Mouse (Mus musculus): ENCODE data around the gene Scarb1. TPM values are rescaled to one million over a fixed set of nuclear protein-coding genes. Genes with fewer than 3 reads are reported as not detected.

Scarb1 gene
- polyA plus RNA-seq, 1 experiment from 2014 or later, result 105 TPM

- peaks cover 9% of the 10 kb centered on the region; the same call in 1 of the 2 replicates for H3K4me1 ChIP-seq (ENCODE audit: insufficient read depth)
- H3K27me3 ChIP-seq (ENCODE audit: insufficient read depth, low read length), result no peaks in the 10 kb centered on the region
- no peak for TF ChIP-seq CTCF (IDR thresholded peaks at IDR 0.05; ENCODE audit: low read depth)
- TF ChIP-seq EP300 (IDR thresholded peaks at IDR 0.05; ENCODE audit: low read depth), result no peak
- H3K4me3 ChIP-seq (ENCODE audit: low read depth, low read length), result peak overlapping the region; percentile 2; the same call in 1 of the 2 replicates
- ATAC-seq, result no peak; the same call in 1 of the 2 replicates
- peak overlapping the region; percentile 69 for H3K27ac ChIP-seq (ENCODE audit: low read depth)
- H3K9ac ChIP-seq (replicated peaks), result no peak overlapping the region; the same call in 1 of the 2 replicates
- DNase-seq, result no peak
- WGBS (ENCODE audit: insufficient replicate concordance), result 52% methylated on average over 12 of the region's 12 CpGs
- H3K9me3 ChIP-seq (ENCODE audit: low read length), result no peaks in the 10 kb centered on the region
- no peaks in the 10 kb centered on the region for H3K36me3 ChIP-seq (replicated peaks; ENCODE audit: insufficient read depth, low read length)
- peak overlapping the region; percentile 59 for H3K4me2 ChIP-seq (ENCODE audit: low read depth, low read length)
Observed at GRCm38 (mm10) chr5:125357543-125358269, 16.8 kb upstream of the Scarb1 start.

GRCm38 (mm10) chr5:125355650-125356049, 14.8 kb upstream of the Scarb1 start:
- WGBS (ENCODE audit: insufficient replicate concordance), result 46% methylated on average over 7 of the region's 7 CpGs
- H3K4me3 ChIP-seq (ENCODE audit: low read depth, low read length), result no peak overlapping the region
- peaks cover 15% of the 10 kb centered on the region; the same call in 1 of the 2 replicates for H3K4me1 ChIP-seq (ENCODE audit: insufficient read depth)
- H3K9ac ChIP-seq (replicated peaks), result no peak overlapping the region
- H3K9me3 ChIP-seq (ENCODE audit: low read length), result no peaks in the 10 kb centered on the region
- no peak overlapping the region for H3K27ac ChIP-seq (ENCODE audit: low read depth)
- no peak for ATAC-seq
- no peak for DNase-seq
- no peaks in the 10 kb centered on the region for H3K27me3 ChIP-seq (ENCODE audit: insufficient read depth, low read length)
- no peak overlapping the region for H3K4me2 ChIP-seq (ENCODE audit: low read depth, low read length)
- no peak for TF ChIP-seq CTCF (IDR thresholded peaks at IDR 0.05; ENCODE audit: low read depth)
- TF ChIP-seq EP300 (IDR thresholded peaks at IDR 0.05; ENCODE audit: low read depth), result no peak
- no peaks in the 10 kb centered on the region for H3K36me3 ChIP-seq (replicated peaks; ENCODE audit: insufficient read depth, low read length)

- no peak overlapping the region for H3K4me2 ChIP-seq (ENCODE audit: low read depth, low read length)
- ATAC-seq (no peak), DNase-seq (no peak)
- H3K36me3 ChIP-seq (replicated peaks; ENCODE audit: insufficient read depth, low read length), result no peaks in the 10 kb centered on the region
- no peaks in the 10 kb centered on the region for H3K27me3 ChIP-seq (ENCODE audit: insufficient read depth, low read length)
- H3K9ac ChIP-seq (replicated peaks), result no peak overlapping the region
- peaks cover 15% of the 10 kb centered on the region; the same call in 1 of the 2 replicates for H3K4me1 ChIP-seq (ENCODE audit: insufficient read depth)
- H3K27ac ChIP-seq (ENCODE audit: low read depth), result no peak overlapping the region
- no peaks in the 10 kb centered on the region for H3K9me3 ChIP-seq (ENCODE audit: low read length)
- TF ChIP-seq EP300 (IDR thresholded peaks at IDR 0.05; ENCODE audit: low read depth), result no peak
- no peak for TF ChIP-seq CTCF (IDR thresholded peaks at IDR 0.05; ENCODE audit: low read depth)
- 71% methylated on average over 7 of the region's 7 CpGs for WGBS (ENCODE audit: insufficient replicate concordance)
- no peak overlapping the region for H3K4me3 ChIP-seq (ENCODE audit: low read depth, low read length)
Observed at GRCm38 (mm10) chr5:125354885-125355492, 14.1 kb upstream of the Scarb1 start.

GRCm38 (mm10) chr5:125352781-125353294, 11.9 kb upstream of the Scarb1 start:
- Histone ChIP-seq H3K4me1 (ENCODE audit: insufficient read depth) (peaks cover 15% of the 10 kb centered on the region; the same call in 1 of the 2 replicates), H3K9me3 (ENCODE audit: low read length) (no peaks in the 10 kb centered on the region), H3K27ac (ENCODE audit: low read depth) (no peak overlapping the region), H3K4me3 (ENCODE audit: low read depth, low read length) (no peak overlapping the region), H3K4me2 (ENCODE audit: low read depth, low read length) (no peak overlapping the region), H3K9ac (replicated peaks) (no peak overlapping the region), H3K27me3 (ENCODE audit: insufficient read depth, low read length) (no peaks in the 10 kb centered on the region), H3K36me3 (replicated peaks; ENCODE audit: insufficient read depth, low read length) (no peaks in the 10 kb centered on the region)
- peak; percentile 44 for TF ChIP-seq CTCF (IDR thresholded peaks at IDR 0.05; ENCODE audit: low read depth)
- no peak for TF ChIP-seq EP300 (IDR thresholded peaks at IDR 0.05; ENCODE audit: low read depth)
- no peak for ATAC-seq
- no peak for DNase-seq
- 79% methylated on average over 5 of the region's 5 CpGs for WGBS (ENCODE audit: insufficient replicate concordance)

- H3K9me3 ChIP-seq (ENCODE audit: low read length), result no peaks in the 10 kb centered on the region
- no peaks in the 10 kb centered on the region for H3K27me3 ChIP-seq (ENCODE audit: insufficient read depth, low read length)
- no peak for TF ChIP-seq CTCF (IDR thresholded peaks at IDR 0.05; ENCODE audit: low read depth)
- no peak for TF ChIP-seq EP300 (IDR thresholded peaks at IDR 0.05; ENCODE audit: low read depth)
- H3K4me1 ChIP-seq (ENCODE audit: insufficient read depth), result peaks cover 15% of the 10 kb centered on the region; the same call in 1 of the 2 replicates
- H3K4me2 ChIP-seq (ENCODE audit: low read depth, low read length), result no peak overlapping the region
- WGBS (ENCODE audit: insufficient replicate concordance), result 41% methylated on average over 5 of the region's 5 CpGs
- no peak overlapping the region for H3K4me3 ChIP-seq (ENCODE audit: low read depth, low read length)
- ATAC-seq (no peak), DNase-seq (no peak)
- no peak overlapping the region for H3K27ac ChIP-seq (ENCODE audit: low read depth)
- H3K9ac ChIP-seq (replicated peaks), result no peak overlapping the region
- no peaks in the 10 kb centered on the region for H3K36me3 ChIP-seq (replicated peaks; ENCODE audit: insufficient read depth, low read length)
Observed at GRCm38 (mm10) chr5:125351939-125352338, 11.0 kb upstream of the Scarb1 start.

GRCm38 (mm10) chr5:125351057-125351456, 10.2 kb upstream of the Scarb1 start:
- 82% methylated on average over 8 of the region's 8 CpGs for WGBS (ENCODE audit: insufficient replicate concordance)
- ATAC-seq, result no peak
- no peak overlapping the region for H3K4me3 ChIP-seq (ENCODE audit: low read depth, low read length)

More at GRCm38 (mm10) chr5:125351057-125351456, 10.2 kb upstream of the Scarb1 start:
- Histone ChIP-seq H3K27ac (ENCODE audit: low read depth) (no peak overlapping the region), H3K4me1 (ENCODE audit: insufficient read depth) (peaks cover 15% of the 10 kb centered on the region; the same call in 1 of the 2 replicates), H3K9ac (replicated peaks) (no peak overlapping the region), H3K36me3 (replicated peaks; ENCODE audit: insufficient read depth, low read length) (no peaks in the 10 kb centered on the region), H3K4me2 (ENCODE audit: low read depth, low read length) (no peak overlapping the region), H3K9me3 (ENCODE audit: low read length) (no peaks in the 10 kb centered on the region), H3K27me3 (ENCODE audit: insufficient read depth, low read length) (no peaks in the 10 kb centered on the region)
- TF ChIP-seq EP300 (IDR thresholded peaks at IDR 0.05; ENCODE audit: low read depth) (no peak), CTCF (IDR thresholded peaks at IDR 0.05; ENCODE audit: low read depth) (no peak)
- no peak for DNase-seq
